ENCODE assay signal across 11 mouse cellular contexts in genomic region chr2:123754220-123754619, GRCm38 (mm10).
DNase-seq lines count a peak whose midpoint lies in the region; ATAC-seq and TF ChIP-seq lines count a peak whose summit lies in the region.
"Had no signal": no experiment of that assay in that cellular context is flagged by ENCODE, and none has a peak within 500 bp of the region (broad histone marks: within the 10 kb centered on the region; RNA-seq: fewer than 3 reads in every experiment).

No protein-coding gene starts in this region.

- H3K4me1 ChIP-seq in lung, embryonic 14.5 days (ENCODE audit: insufficient read depth) = no peaks in the 10 kb centered on the region
- no peaks in the 10 kb centered on the region for H3K4me1 ChIP-seq in forebrain, postnatal 0 days (ENCODE audit: insufficient read depth)
- H3K4me1 ChIP-seq in limb, embryonic 13.5 days = no peaks in the 10 kb centered on the region
- H3K4me1 ChIP-seq in stomach, embryonic 15.5 days = no peaks in the 10 kb centered on the region

- no peak for TF ChIP-seq CTCF in lung, embryonic 14.5 days (IDR thresholded peaks at IDR 0.05; ENCODE audit: low read depth)
- no peak for TF ChIP-seq CTCF in forebrain, postnatal 0 days (IDR thresholded peaks at IDR 0.05; ENCODE audit: low read depth)

- 0 out of 2 replicates have a peak overlapping the region, but pooled peaks have one; percentile 18 for H3K4me3 ChIP-seq in lung, embryonic 14.5 days (ENCODE audit: low read depth, low read length)
- H3K4me3 ChIP-seq in forebrain, postnatal 0 days (ENCODE audit: low read depth, low read length) = peak overlapping the region; percentile 25
- H3K4me3 ChIP-seq in limb, embryonic 13.5 days = peak overlapping the region; percentile 28
- peak overlapping the region; percentile 23; the same call in 1 of the 2 replicates for H3K4me3 ChIP-seq in stomach, embryonic 15.5 days (replicated peaks)

- ATAC-seq in lung, embryonic 14.5 days (ENCODE audit: insufficient read depth) = no peak
- no peak for ATAC-seq in forebrain, postnatal 0 days
- no peak for ATAC-seq in limb, embryonic 13.5 days (ENCODE audit: low FRiP score, low read depth)
- no peak for ATAC-seq in stomach, embryonic 15.5 days (ENCODE audit: insufficient read depth, low FRiP score, low read depth)

- H3K9me3 ChIP-seq in lung, embryonic 14.5 days (ENCODE audit: low read depth, low read length) = no peaks in the 10 kb centered on the region
- H3K9me3 ChIP-seq in forebrain, postnatal 0 days (ENCODE audit: low read length) = no peaks in the 10 kb centered on the region
- H3K9me3 ChIP-seq in limb, embryonic 13.5 days = no peaks in the 10 kb centered on the region
- no peaks in the 10 kb centered on the region for H3K9me3 ChIP-seq in stomach, embryonic 15.5 days

- 73% methylated on average over 7 of the region's 7 CpGs for WGBS in lung, embryonic 14.5 days
- WGBS in forebrain, postnatal 0 days = 66% methylated on average over 7 of the region's 7 CpGs
- WGBS in limb, embryonic 13.5 days = 77% methylated on average over 7 of the region's 7 CpGs
- 67% methylated on average over 7 of the region's 7 CpGs for WGBS in stomach, embryonic 15.5 days

- no peak overlapping the region for H3K9ac ChIP-seq in lung, embryonic 14.5 days
- no peak overlapping the region for H3K9ac ChIP-seq in forebrain, postnatal 0 days
- no peak overlapping the region for H3K9ac ChIP-seq in limb, embryonic 13.5 days
- H3K9ac ChIP-seq in stomach, embryonic 15.5 days = no peak overlapping the region

- peak overlapping the region; percentile 47; the same call in 1 of the 2 replicates for H3K4me2 ChIP-seq in lung, embryonic 14.5 days
- H3K4me2 ChIP-seq in forebrain, postnatal 0 days (ENCODE audit: low read depth) = peak overlapping the region; percentile 40
- peak overlapping the region; percentile 38 for H3K4me2 ChIP-seq in limb, embryonic 13.5 days (replicated peaks)
- peak overlapping the region; percentile 19; the same call in 1 of the 2 replicates for H3K4me2 ChIP-seq in stomach, embryonic 15.5 days

- H3K36me3 ChIP-seq in lung, embryonic 14.5 days (ENCODE audit: insufficient read depth) = no peaks in the 10 kb centered on the region
- H3K36me3 ChIP-seq in forebrain, postnatal 0 days (ENCODE audit: insufficient read depth) = no peaks in the 10 kb centered on the region
- no peaks in the 10 kb centered on the region for H3K36me3 ChIP-seq in limb, embryonic 13.5 days
- H3K36me3 ChIP-seq in stomach, embryonic 15.5 days = no peaks in the 10 kb centered on the region

- no peaks in the 10 kb centered on the region for H3K27me3 ChIP-seq in lung, embryonic 14.5 days (ENCODE audit: insufficient read depth, low read length)
- H3K27me3 ChIP-seq in forebrain, postnatal 0 days (ENCODE audit: insufficient read depth, low read length) = no peaks in the 10 kb centered on the region
- no peaks in the 10 kb centered on the region for H3K27me3 ChIP-seq in limb, embryonic 13.5 days
- no peaks in the 10 kb centered on the region for H3K27me3 ChIP-seq in stomach, embryonic 15.5 days (replicated peaks)

- DNase-seq in lung, embryonic 14.5 days = no peak
- no peak for DNase-seq in lung, postnatal 25 days (ENCODE audit: low spot score)
- DNase-seq in forebrain, postnatal 0 days = no peak
- DNase-seq in cerebellum, adult 18-20 months = no peak
- DNase-seq in frontal cortex, postnatal 36 days (ENCODE audit: low spot score in 2 of 2) = no peak
- DNase-seq: adrenal gland, postnatal 36 days; cerebellum, postnatal 36 days; kidney, adult 2 months; lung, postnatal 4 days had no signal

- H3K27ac ChIP-seq in lung, embryonic 14.5 days (ENCODE audit: low read depth) = no peak overlapping the region
- no peak overlapping the region for H3K27ac ChIP-seq in forebrain, postnatal 0 days (ENCODE audit: low read depth, low read length)
- H3K27ac ChIP-seq in limb, embryonic 13.5 days = no peak overlapping the region
- no peak overlapping the region for H3K27ac ChIP-seq in stomach, embryonic 15.5 days
